Mouse (Mus musculus): ENCODE data around the gene Rtn2. TPM values are rescaled to one million over a fixed set of nuclear protein-coding genes. Genes with fewer than 3 reads are reported as not detected.

The Rtn2 gene
- polyA plus RNA-seq (2012; rRNA removed; ENCODE audit: low replicate concordance), result 13.4 and 16.6 TPM in 2 replicates

GRCm38 (mm10) chr7:19282385-19282784, at the start of gene Rtn2:
Gene Rtn2, plus strand, starts transcription at chr7:19282624.

DNA sequence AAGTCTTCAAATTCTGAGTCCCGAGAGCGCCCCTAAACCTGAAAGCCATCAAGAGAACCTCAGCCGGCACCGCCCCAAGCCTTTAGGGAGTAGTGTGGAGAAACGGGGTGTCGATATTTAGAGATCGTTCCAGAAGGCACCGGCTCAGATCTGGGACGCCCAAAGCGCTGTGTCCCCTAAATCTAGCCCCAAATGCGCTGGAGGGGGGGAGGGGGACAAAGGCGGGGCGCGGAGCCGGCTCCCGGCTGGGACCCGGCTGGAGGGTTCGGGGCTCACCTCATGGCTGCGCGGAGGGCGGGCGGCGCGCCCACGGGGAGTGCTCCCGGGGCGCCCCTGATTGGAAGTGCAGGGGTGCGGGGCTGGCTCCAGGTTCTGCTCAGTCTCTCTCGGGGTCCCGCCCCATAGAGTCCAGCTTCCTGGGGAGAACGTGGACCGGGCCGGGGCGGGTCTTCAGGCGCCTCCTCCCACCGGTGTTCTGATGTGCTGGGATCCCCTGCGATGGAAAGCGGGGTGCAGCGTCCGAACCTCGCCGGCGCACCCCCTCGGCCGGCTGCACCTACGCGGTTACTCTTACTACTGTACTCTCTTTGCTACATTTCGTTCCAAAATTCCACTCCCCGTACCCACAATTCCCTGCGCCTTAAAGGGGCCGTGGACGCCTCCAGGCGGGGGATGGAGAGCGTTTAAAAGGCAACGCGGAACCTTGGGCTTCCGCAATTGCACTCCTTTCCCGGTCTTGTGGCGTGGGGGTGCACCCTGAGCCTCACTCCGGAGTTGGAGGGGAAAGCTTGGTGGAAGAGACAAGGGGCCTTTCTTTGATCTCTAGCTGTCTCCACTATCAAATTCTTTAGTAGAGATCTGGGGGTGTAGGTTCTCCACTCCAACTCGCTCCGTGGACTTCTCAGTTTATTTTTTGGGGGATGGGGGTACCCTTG, 10.9 kb upstream of the Rtn2 start, which contains the start of gene Vasp:
Gene Vasp, minus strand, starts transcription at position 580 of the 935 bp plus-strand sequence.

DNA sequence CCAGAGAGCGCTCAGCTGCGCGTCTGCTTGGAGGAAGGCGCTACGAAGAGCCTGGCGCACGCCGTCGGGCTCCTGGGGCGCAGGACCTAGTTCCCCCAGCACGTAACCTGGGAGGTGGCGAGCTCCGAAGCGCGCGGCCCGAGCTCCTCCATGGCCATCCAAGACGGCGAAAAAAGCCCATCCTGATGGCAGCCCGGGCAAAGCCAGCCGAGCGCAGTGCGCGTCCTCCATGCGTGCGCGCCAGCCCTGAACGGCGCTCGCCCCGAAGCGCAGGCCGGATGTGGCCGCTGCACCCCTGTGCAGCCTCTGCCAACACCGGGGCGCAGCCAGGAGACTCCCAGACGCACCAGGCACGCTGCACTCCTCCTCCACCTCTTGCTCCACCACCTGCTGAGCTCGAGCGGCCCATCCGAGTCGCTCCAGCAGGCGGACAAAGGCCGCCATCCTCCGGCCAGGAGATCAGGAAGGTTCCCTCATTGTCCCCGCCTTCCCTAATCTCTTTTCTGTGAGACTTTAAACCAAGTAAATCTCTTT, 2.8 kb upstream of the Rtn2 start, which contains the start of gene Ppm1n:
Gene Ppm1n, minus strand, starts transcription at position 484 of the 534 bp plus-strand sequence.

GRCm38 (mm10) chr7:19309884-19310641, 27.6 kb downstream of the Rtn2 start, which contains the start of gene Fosb:
Gene Fosb, minus strand, starts transcription at chr7:19310051.

GRCm38 (mm10) chr7:19344237-19344847, 61.9 kb downstream of the Rtn2 start, which contains the start of gene Ercc1:
Gene Ercc1, plus strand, starts transcription at chr7:19344778.

Other genes with a start within 250 kb of the Rtn2 start
- gene Rsph6a, start 227.9 kb upstream of the Rtn2 start, polyA plus RNA-seq (2012; rRNA removed; ENCODE audit: low replicate concordance), result 0.05 TPM in 1 of 2 replicates, not detected in the other
- gene Dmwd, start 206.4 kb upstream of the Rtn2 start, polyA plus RNA-seq (2012; rRNA removed; ENCODE audit: low replicate concordance), result 16.6 and 18.3 TPM in 2 replicates
- 422 and 649 TPM in 2 replicates for gene Dmpk, start 198.8 kb upstream of the Rtn2 start, polyA plus RNA-seq (2012; rRNA removed; ENCODE audit: low replicate concordance)
- gene Six5, start 188.0 kb upstream of the Rtn2 start, polyA plus RNA-seq (2012; rRNA removed; ENCODE audit: low replicate concordance), result 15.0 and 23.1 TPM in 2 replicates
- not detected in 2 replicates for gene Gm4969, start 164.3 kb upstream of the Rtn2 start, polyA plus RNA-seq (2012; rRNA removed; ENCODE audit: low replicate concordance)
- gene Fbxo46, start 162.8 kb upstream of the Rtn2 start, polyA plus RNA-seq (2012; rRNA removed; ENCODE audit: low replicate concordance), result 8.6 and 15.0 TPM in 2 replicates
- 6.5 and 11.2 TPM in 2 replicates for gene Qpctl, start 133.3 kb upstream of the Rtn2 start, polyA plus RNA-seq (2012; rRNA removed; ENCODE audit: low replicate concordance)
- gene Snrpd2, start 132.9 kb upstream of the Rtn2 start, polyA plus RNA-seq (2012; rRNA removed; ENCODE audit: low replicate concordance), result 6.2 and 7.1 TPM in 2 replicates
- gene Gipr, start 116.5 kb upstream of the Rtn2 start, polyA plus RNA-seq (2012; rRNA removed; ENCODE audit: low replicate concordance), result 0.63 and 0.77 TPM in 2 replicates
- 20.3 and 22.0 TPM in 2 replicates for gene Eml2, start 106.2 kb upstream of the Rtn2 start, polyA plus RNA-seq (2012; rRNA removed; ENCODE audit: low replicate concordance)
- 5.1 and 6.3 TPM in 2 replicates for gene Gpr4, start 70.1 kb upstream of the Rtn2 start, polyA plus RNA-seq (2012; rRNA removed; ENCODE audit: low replicate concordance)
- 24.2 and 25.9 TPM in 2 replicates for gene Opa3, start 54.3 kb upstream of the Rtn2 start, polyA plus RNA-seq (2012; rRNA removed; ENCODE audit: low replicate concordance)
- gene Vasp, start 10.8 kb upstream of the Rtn2 start, polyA plus RNA-seq (2012; rRNA removed; ENCODE audit: low replicate concordance), result 436 and 468 TPM in 2 replicates
- gene Ppm1n, start 2.6 kb upstream of the Rtn2 start, polyA plus RNA-seq (2012; rRNA removed; ENCODE audit: low replicate concordance), result 1.4 and 23.4 TPM in 2 replicates
- gene Fosb, start 27.4 kb downstream of the Rtn2 start, polyA plus RNA-seq (2012; rRNA removed; ENCODE audit: low replicate concordance), result 0.99 and 6.4 TPM in 2 replicates
- gene Ercc1, start 62.2 kb downstream of the Rtn2 start, polyA plus RNA-seq (2012; rRNA removed; ENCODE audit: low replicate concordance), result 14.9 and 16.2 TPM in 2 replicates
- gene Cd3eap, start 76.9 kb downstream of the Rtn2 start, polyA plus RNA-seq (2012; rRNA removed; ENCODE audit: low replicate concordance), result 1.9 and 5.3 TPM in 2 replicates
- gene Ppp1r13l, start 77.1 kb downstream of the Rtn2 start, polyA plus RNA-seq (2012; rRNA removed; ENCODE audit: low replicate concordance), result 7.7 and 8.8 TPM in 2 replicates
- gene Ercc2, start 99.4 kb downstream of the Rtn2 start, polyA plus RNA-seq (2012; rRNA removed; ENCODE audit: low replicate concordance), result 37.5 and 41.5 TPM in 2 replicates
- 1.2 and 2.1 TPM in 2 replicates for gene Klc3, start 121.5 kb downstream of the Rtn2 start, polyA plus RNA-seq (2012; rRNA removed; ENCODE audit: low replicate concordance)
- gene Ckm, start 122.2 kb downstream of the Rtn2 start, polyA plus RNA-seq (2012; rRNA removed; ENCODE audit: low replicate concordance), result 51.7 and 59.9 TPM in 2 replicates
- 15.0 and 33.5 TPM in 2 replicates for gene Mark4, start 176.2 kb downstream of the Rtn2 start, polyA plus RNA-seq (2012; rRNA removed; ENCODE audit: low replicate concordance)
- 5.1 and 11.1 TPM in 2 replicates for gene Exoc3l2, start 180.7 kb downstream of the Rtn2 start, polyA plus RNA-seq (2012; rRNA removed; ENCODE audit: low replicate concordance)
- 10.5 and 31.4 TPM in 2 replicates for gene Bloc1s3, start 225.7 kb downstream of the Rtn2 start, polyA plus RNA-seq (2012; rRNA removed; ENCODE audit: low replicate concordance)
- 159 and 195 TPM in 2 replicates for gene Trappc6a, start 225.8 kb downstream of the Rtn2 start, polyA plus RNA-seq (2012; rRNA removed; ENCODE audit: low replicate concordance)
- 0.15 and 0.18 TPM in 2 replicates for gene Nkpd1, start 235.2 kb downstream of the Rtn2 start, polyA plus RNA-seq (2012; rRNA removed; ENCODE audit: low replicate concordance)